Mouse (Mus musculus) olfactory bulb, adult 2 months (tissue): Measurements from ENCODE around the gene H2al1b. TPM values are rescaled to one million over a fixed set of nuclear protein-coding genes. Genes with fewer than 3 reads are reported as not detected.

Experiments used
- H3K27ac ChIP-seq: fragments of 200-500 bp; 2 replicates; pipeline ENCODE4 v1.5.1; 2012; ENCODE audit warnings: low read depth, low read length; ENCODE audit not compliant: insufficient read depth
- H3K4me1 ChIP-seq: fragments of 200-500 bp; 2 replicates; pipeline ENCODE4 v1.6.1; 2012; ENCODE audit warnings: low read length; ENCODE audit not compliant: control insufficient read depth, insufficient read depth
- H3K4me3 ChIP-seq: fragments of 200-500 bp; 2 replicates; pipeline ENCODE4 v1.5.1; 2012; ENCODE audit warnings: mild to moderate bottlenecking, low read depth, low read length, moderate library complexity; ENCODE audit not compliant: insufficient read depth
- CTCF ChIP-seq: fragments of 200-500 bp; IDR thresholded peaks from 2 replicates; pipeline ENCODE4 v1.5.1; 2012; ENCODE audit warnings: low read depth, mild to moderate bottlenecking, low read length, moderate library complexity; ENCODE audit not compliant: insufficient read depth
- POLR2A ChIP-seq: fragments of 200-500 bp; IDR thresholded peaks from 2 replicates; pipeline ENCODE4 v1.6.1; 2012; ENCODE audit warnings: mild to moderate bottlenecking, low read depth, low read length, moderate library complexity; ENCODE audit not compliant: insufficient read depth
- WGBS: fragments of 180-500 bp; shearing (Covaris S2); methylation state at CpG from one replicate; pipeline ENCODE4 v1.1.7; 2018; 5-methylcytosine and 5-hydroxymethylcytosine counted together
- polyA plus RNA-seq: library from polyadenylated mRNA; stranded (reverse); fragments of >200 nt; gene quantifications from 2 replicates; pipeline ENCODE4 v1.2.4, GENCODE M21; 2012; ENCODE audit warnings: low replicate concordance; ENCODE audit not compliant: missing spikeins, insufficient read depth, insufficient read length

Gene H2al1b
- polyA plus RNA-seq, 1 experiment = not detected

DNA sequence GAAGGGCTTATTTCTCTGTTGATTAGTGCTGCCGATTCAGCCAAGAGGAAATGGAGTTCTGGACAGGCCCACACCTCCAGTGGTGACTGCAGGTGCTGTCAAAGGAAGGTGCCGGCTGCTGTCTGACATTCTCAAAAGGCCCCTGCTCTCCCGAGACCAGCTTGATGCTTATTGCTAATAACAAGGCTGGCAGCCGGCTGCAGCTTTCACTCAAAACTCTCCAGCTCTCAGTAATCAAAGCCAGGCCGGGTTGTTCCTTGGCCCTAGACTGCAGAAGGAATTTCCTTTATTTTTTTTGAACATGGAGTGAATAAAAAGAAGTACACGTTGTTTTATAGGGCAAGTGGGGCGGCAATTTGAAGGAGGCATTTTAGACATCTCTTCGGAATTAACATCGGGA lies 43.5 kb downstream of the H2al1b start:
- WGBS = 65% methylated on average over 9 of the region's 9 CpGs
- Histone ChIP-seq H3K27ac (no peak overlapping the region), H3K4me3 (no peak overlapping the region), H3K4me1 (no peaks in the 10 kb centered on the region; the same call in 1 of the 2 replicates)
- TF ChIP-seq POLR2A (no peak), CTCF (no peak)

- 83% methylated on average over 3 of the region's 3 CpGs for WGBS
- no peak overlapping the region for H3K4me3 ChIP-seq
- no peaks in the 10 kb centered on the region; the same call in 1 of the 2 replicates for H3K4me1 ChIP-seq
- no peak overlapping the region for H3K27ac ChIP-seq
- TF ChIP-seq POLR2A (no peak), CTCF (no peak)
These were observed 44.5 kb downstream of the H2al1b start for GRCm38 (mm10) chrX:11346756-11347155.

Other genes with a start within 250 kb of the H2al1b start
- gene H2al1a, start 3.2 kb upstream of the H2al1b start, polyA plus RNA-seq = not detected in 2 replicates
- gene H2al1c, start 3.2 kb downstream of the H2al1b start, polyA plus RNA-seq = not detected in 2 replicates
- not detected in 2 replicates for gene H2al1d, start 6.4 kb downstream of the H2al1b start, polyA plus RNA-seq
- not detected in 2 replicates for gene H2al1e, start 9.5 kb downstream of the H2al1b start, polyA plus RNA-seq
- not detected in 2 replicates for gene H2al1f, start 12.7 kb downstream of the H2al1b start, polyA plus RNA-seq
- gene H2al1g, start 15.8 kb downstream of the H2al1b start, polyA plus RNA-seq = not detected in 2 replicates
- gene H2al1h, start 19.1 kb downstream of the H2al1b start, polyA plus RNA-seq = not detected in 2 replicates
- gene H2al1i, start 22.2 kb downstream of the H2al1b start, polyA plus RNA-seq = not detected in 2 replicates
- not detected in 2 replicates for gene H2al1j, start 25.4 kb downstream of the H2al1b start, polyA plus RNA-seq